Mouse (Mus musculus) megakaryocyte, embryonic 14.5 days (primary cell): ENCODE data around the gene Svopl.

Experiments used
- FLI1 ChIP-seq: IDR thresholded peaks from 2 replicates; pipeline ENCODE4 v1.6.1; 2012; ENCODE audit warnings: low read length, inconsistent platforms, mixed read lengths
- GATA1 ChIP-seq: IDR thresholded peaks from 3 replicates; pipeline ENCODE4 v1.6.1; 2012; ENCODE audit warnings: mixed read lengths, low read length, inconsistent platforms, borderline replicate concordance

DNA sequence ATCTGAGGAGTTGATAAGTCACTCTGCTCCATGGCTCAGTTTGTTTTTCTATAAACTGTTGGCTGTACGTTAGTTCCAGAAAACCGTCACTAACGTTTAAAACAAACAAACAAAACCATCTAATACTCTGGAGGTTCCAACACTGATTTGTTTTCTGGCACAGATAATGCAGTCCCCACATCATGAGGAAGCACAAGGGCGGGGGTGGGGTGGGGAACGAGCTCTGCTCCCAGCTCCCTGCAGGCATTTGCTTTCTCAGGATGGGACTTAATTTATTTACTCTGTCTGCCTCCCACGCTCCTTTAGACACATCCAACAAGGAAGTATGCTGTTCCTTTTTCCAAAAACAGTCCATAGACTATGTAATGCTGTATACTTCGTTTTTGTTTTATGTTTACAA is 23.5 kb downstream of the Svopl start:
- TF ChIP-seq GATA1 (no peak), FLI1 (no peak)
